Mouse (Mus musculus): ENCODE measurements at regions not wholly inside any gene's neighbourhood (a gene's known extent, or its start where the extent isn't known, plus 50 kb on each side); places are given as distances from the start of the nearest gene placed in this dataset.

GRCm38 (mm10) chr14:99537286-99537685 lies 238.8 kb downstream of the Klf5 start:
- no peak for DNase-seq

- no peak for DNase-seq
Measured at GRCm38 (mm10) chr14:99541716-99542115, 243.2 kb downstream of the Klf5 start.

- no peak for DNase-seq
Measured at GRCm38 (mm10) chr14:99547931-99548330, 249.4 kb downstream of the Klf5 start.

GRCm38 (mm10) chr14:99548363-99549248 lies 250.1 kb downstream of the Klf5 start:
- DNase-seq = no peak

- no peak for DNase-seq
Measured at GRCm38 (mm10) chr14:99564024-99564423, 265.5 kb downstream of the Klf5 start.

- no peak for DNase-seq
Measured at GRCm38 (mm10) chr14:99574146-99574545, 275.7 kb downstream of the Klf5 start.

- DNase-seq = no peak
Measured at GRCm38 (mm10) chr14:99578665-99579064, 280.2 kb downstream of the Klf5 start.

GRCm38 (mm10) chr14:99579271-99579759 lies 280.8 kb downstream of the Klf5 start:
- DNase-seq = no peak

GRCm38 (mm10) chr14:99579765-99580266 lies 281.3 kb downstream of the Klf5 start:
- DNase-seq = no peak

GRCm38 (mm10) chr14:99584144-99584543 lies 285.7 kb downstream of the Klf5 start:
- no peak for DNase-seq

GRCm38 (mm10) chr14:99586029-99586428 lies 287.5 kb downstream of the Klf5 start:
- no peak for DNase-seq

GRCm38 (mm10) chr14:99590854-99591470 lies 292.5 kb downstream of the Klf5 start:
- DNase-seq = no peak

GRCm38 (mm10) chr14:99592922-99593321 lies 294.4 kb downstream of the Klf5 start:
- DNase-seq = no peak

GRCm38 (mm10) chr14:99593864-99594263 lies 295.4 kb downstream of the Klf5 start:
- DNase-seq = no peak

GRCm38 (mm10) chr14:99601900-99602299 lies 303.4 kb downstream of the Klf5 start:
- DNase-seq = no peak

- DNase-seq = no peak
Measured at GRCm38 (mm10) chr14:99603257-99603656, 304.8 kb downstream of the Klf5 start.

- no peak for DNase-seq
Measured at GRCm38 (mm10) chr14:99605351-99606100, 307.0 kb downstream of the Klf5 start.

GRCm38 (mm10) chr14:99609003-99609402 lies 310.5 kb downstream of the Klf5 start:
- DNase-seq = no peak

- no peak for DNase-seq
Measured at GRCm38 (mm10) chr14:99611435-99611834, 312.9 kb downstream of the Klf5 start.

GRCm38 (mm10) chr14:99612114-99612513 lies 313.6 kb downstream of the Klf5 start:
- DNase-seq = no peak

- no peak for DNase-seq
Measured at GRCm38 (mm10) chr14:99614748-99615147, 316.3 kb downstream of the Klf5 start.

- DNase-seq = no peak
Measured at GRCm38 (mm10) chr14:99616655-99617335, 318.3 kb downstream of the Klf5 start.

- no peak for DNase-seq
Measured at GRCm38 (mm10) chr14:99617374-99617773, 318.9 kb downstream of the Klf5 start.

Measured in thymus, postnatal 14 days (tissue).